Mouse (Mus musculus): ENCODE measurements around the gene Snip1.

- no peak for TF ChIP-seq CTCF (conservative IDR thresholded peaks at IDR 0.05 in 1 of 2, IDR thresholded peaks at IDR 0.05 in 1 of 2; ENCODE audit: low read depth in 2 of 2, low read length in 2 of 2)
- TF ChIP-seq EP300 (IDR thresholded peaks at IDR 0.05; ENCODE audit: low read length) = no peak
- TF ChIP-seq ZNF384 (IDR thresholded peaks at IDR 0.05; ENCODE audit: low read depth, low read length) = no peak
- TF ChIP-seq ZKSCAN1 (IDR thresholded peaks at IDR 0.05; ENCODE audit: borderline replicate concordance, low read depth, low read length) = no peak
- no peak for TF ChIP-seq POLR2A (IDR thresholded peaks at IDR 0.05; ENCODE audit: low read depth, low read length)
- no peak for TF ChIP-seq USF1 (IDR thresholded peaks at IDR 0.05; ENCODE audit: low read depth, low read length)
Measured at GRCm38 (mm10) chr4:125017431-125017830, 49.0 kb upstream of the Snip1 start.

Measured in CH12.LX (cell line).